Mouse (Mus musculus) midbrain, embryonic 14.5 days (tissue): ENCODE measurements around the gene Rnf169. TPM values are rescaled to one million over a fixed set of nuclear protein-coding genes. Genes with fewer than 3 reads are reported as not detected.

Experiments used
- ATAC-seq: fragments of 200-750 bp; cut with Nextera tagmentation; 2 replicates; pipeline ENCODE4 v1.8.0; 2017; ENCODE audit warnings: moderate number of reproducible peaks, moderate library complexity; ENCODE audit not compliant: low FRiP score, low TSS enrichment
- DNase-seq: peaks from one replicate; pipeline ENCODE4 v3.0.0-alpha.2; 2015
- H3K27ac ChIP-seq: fragments of 300-500 bp; sonication (generic); replicated peaks from 2 replicates; pipeline ENCODE4 v1.5.1; 2014; ENCODE audit warnings: mild to moderate bottlenecking, low read depth, low read length, moderate library complexity
- H3K27me3 ChIP-seq: fragments of 300-500 bp; sonication (generic); 2 replicates; pipeline ENCODE4 v1.6.1; 2014; ENCODE audit warnings: low read length, control low read depth, mixed read lengths; ENCODE audit not compliant: control insufficient read depth, insufficient read depth
- H3K36me3 ChIP-seq: fragments of 300-500 bp; sonication (generic); 2 replicates; pipeline ENCODE4 v1.6.1; 2014; ENCODE audit warnings: low read length, control low read depth; ENCODE audit not compliant: control insufficient read depth, insufficient read depth
- H3K4me1 ChIP-seq: fragments of 300-500 bp; sonication (generic); 2 replicates; pipeline ENCODE4 v1.6.1; 2014; ENCODE audit warnings: mild to moderate bottlenecking, antibody characterized with exemption, low read length, control low read depth; ENCODE audit not compliant: control insufficient read depth, insufficient read depth
- H3K4me2 ChIP-seq: fragments of 300-500 bp; sonication (generic); 2 replicates; pipeline ENCODE4 v1.6.1; 2014; ENCODE audit warnings: mild to moderate bottlenecking, low read length, moderate library complexity
- H3K4me3 ChIP-seq: fragments of 300-500 bp; sonication (generic); replicated peaks from 2 replicates; pipeline ENCODE4 v1.5.1; 2014; ENCODE audit warnings: low read depth, low read length
- H3K9ac ChIP-seq: fragments of 300-500 bp; sonication (generic); replicated peaks from 2 replicates; pipeline ENCODE4 v1.6.1; 2014; ENCODE audit warnings: mild to moderate bottlenecking, low read length, moderate library complexity
- H3K9me3 ChIP-seq: fragments of 300-500 bp; sonication (generic); 2 replicates; pipeline ENCODE4 v1.6.1; 2016; ENCODE audit warnings: low read length, control low read depth, mixed read lengths; ENCODE audit not compliant: control insufficient read depth
- WGBS: fragments of 180-500 bp; shearing (Covaris S2); extraction: QIAGEN DNeasy Blood & Tissue Kit; methylation state at CpG from one replicate; pipeline ENCODE4 v1.1.7; 2014; 5-methylcytosine and 5-hydroxymethylcytosine counted together
- polyA plus RNA-seq: library from polyadenylated mRNA; unstranded; fragments of >200 nt; fragmentation: Nextera tagmentation; extraction: Ambion mirVana; gene quantifications from 2 replicates; pipeline ENCODE4 v1.2.1, GENCODE M21; 2014

Gene Rnf169
- polyA plus RNA-seq, 1 experiment from 2014 or later, result 6.4 TPM

DNA sequence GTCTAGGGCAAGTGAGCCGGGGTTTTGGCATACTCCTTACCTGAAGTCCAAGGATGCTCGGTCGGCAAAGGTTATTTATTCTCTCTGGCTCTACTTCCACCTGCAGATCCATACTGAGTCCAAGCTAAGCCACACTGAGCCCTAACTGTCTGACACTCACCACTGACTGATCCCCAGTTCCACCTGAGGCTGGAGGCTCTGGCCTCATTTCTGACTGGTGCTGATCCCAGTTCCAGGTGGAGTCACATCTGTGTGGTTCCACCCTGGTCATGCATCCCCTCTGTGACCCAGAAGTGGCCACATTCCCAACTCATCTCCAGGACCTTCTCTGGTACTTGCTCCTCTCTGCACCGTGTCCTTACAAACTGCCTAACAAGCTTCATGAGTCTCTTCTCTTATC, 28.5 kb upstream of the Rnf169 start:
- Histone ChIP-seq H3K27me3 (peaks cover 44% of the 10 kb centered on the region), H3K4me2 (no peak overlapping the region), H3K9me3 (no peaks in the 10 kb centered on the region), H3K4me3 (no peak overlapping the region), H3K36me3 (no peaks in the 10 kb centered on the region), H3K4me1 (peaks cover 7% of the 10 kb centered on the region; the same call in 1 of the 2 replicates), H3K27ac (no peak overlapping the region), H3K9ac (no peak overlapping the region)
- whole genome bisulfite sequencing, result 85% methylated on average over 4 of the region's 4 CpGs
- DNase-seq, result no peak
- no peak for ATAC-seq

DNA sequence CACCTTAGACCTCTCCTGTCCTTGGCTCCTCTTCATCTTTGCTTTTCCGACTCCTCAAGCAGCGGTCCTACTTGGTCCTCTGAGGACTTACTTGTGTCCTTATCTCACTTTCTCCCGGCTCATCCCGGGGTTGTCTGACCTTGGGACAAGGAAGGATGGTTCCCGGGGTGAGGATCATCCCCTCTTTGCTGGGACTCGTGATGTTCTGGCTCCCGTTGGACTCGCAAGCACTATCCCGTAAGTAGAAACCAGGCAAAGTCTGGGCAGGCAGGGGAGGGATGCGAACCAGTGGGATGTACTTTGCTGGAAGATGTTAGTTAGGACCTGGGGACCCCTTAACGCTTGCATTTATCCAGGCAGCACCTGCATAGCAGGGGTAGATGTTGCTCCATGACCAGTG, 26.2 kb upstream of the Rnf169 start:
- Histone ChIP-seq H3K27ac (no peak overlapping the region), H3K36me3 (no peaks in the 10 kb centered on the region), H3K4me3 (peak overlapping the region; percentile 45; the same call in 1 of the 2 replicates), H3K9ac (no peak overlapping the region), H3K4me1 (peaks cover 7% of the 10 kb centered on the region; the same call in 1 of the 2 replicates), H3K9me3 (no peaks in the 10 kb centered on the region), H3K4me2 (peak overlapping the region; percentile 86), H3K27me3 (peaks cover 44% of the 10 kb centered on the region)
- 3% methylated on average over 11 of the region's 11 CpGs for WGBS
- ATAC-seq, result no peak
- peak; percentile 15 for DNase-seq

DNA sequence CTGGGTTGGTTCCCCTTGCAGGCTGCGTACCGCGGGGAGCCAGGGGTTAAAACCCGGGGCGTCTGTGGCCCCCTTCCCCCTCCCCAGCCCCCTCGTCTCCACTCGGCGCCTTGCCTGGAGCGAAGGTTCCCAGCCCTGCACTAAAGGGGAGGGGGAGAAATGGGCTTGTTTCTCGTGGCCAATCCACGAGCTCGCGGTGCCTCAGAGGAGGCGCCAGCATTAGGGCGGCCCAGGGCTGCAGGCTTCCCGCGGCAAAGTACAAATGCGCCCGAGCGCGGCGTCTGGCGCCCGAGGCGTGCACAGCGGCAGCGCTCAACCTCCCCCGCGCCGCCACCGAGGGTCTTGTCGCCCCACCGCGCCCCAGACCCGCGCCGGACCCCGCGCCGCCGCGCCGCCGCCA, 25.5 kb upstream of the Rnf169 start, which contains the start of gene Chrdl2:
Gene Chrdl2 (plus strand): TSS at position 383 of the 400 bp plus-strand sequence.
- peaks cover 7% of the 10 kb centered on the region; the same call in 1 of the 2 replicates for H3K4me1 ChIP-seq
- WGBS, result under 1% methylated on average over 37 of the region's 44 CpGs
- peak within 1 kb of the TSS; percentile 86 for H3K4me2 ChIP-seq
- DNase-seq (peak; percentile 84), ATAC-seq (peak; percentile 76; the same call in 1 of the 2 replicates)
- H3K36me3 ChIP-seq, result no peaks in the 10 kb centered on the region
- H3K9me3 ChIP-seq, result no peaks in the 10 kb centered on the region
- H3K4me3 ChIP-seq, result peak within 1 kb of the TSS; percentile 45
- H3K27me3 ChIP-seq, result peaks cover 44% of the 10 kb centered on the region
- H3K27ac ChIP-seq, result no peak within 1 kb of the TSS
- peak within 1 kb of the TSS; percentile 49 for H3K9ac ChIP-seq

DNA sequence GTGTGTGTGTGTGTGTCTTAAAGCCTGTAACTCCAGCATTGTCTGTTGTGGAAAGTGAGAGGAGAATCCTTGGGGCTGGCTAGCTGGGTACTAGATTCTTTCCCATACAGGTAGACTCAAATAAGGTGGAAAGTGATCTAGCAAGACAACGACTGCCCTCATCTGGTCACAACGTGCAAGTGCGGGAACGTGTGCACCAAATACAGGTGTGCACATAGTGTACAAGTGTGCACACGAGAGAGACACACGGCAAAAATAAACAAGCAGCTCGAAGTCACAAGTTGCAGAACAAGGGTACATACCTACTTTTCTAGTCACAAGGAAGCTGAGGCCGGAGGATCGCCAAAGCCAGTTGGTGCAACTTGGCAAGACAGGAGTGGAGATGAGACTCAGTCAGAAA, 23.5 kb upstream of the Rnf169 start:
- H3K9ac ChIP-seq, result no peak overlapping the region
- no peak overlapping the region for H3K4me2 ChIP-seq
- H3K27me3 ChIP-seq, result peaks cover 42% of the 10 kb centered on the region
- DNase-seq (peak; percentile 33), ATAC-seq (no peak)
- no peaks in the 10 kb centered on the region for H3K36me3 ChIP-seq
- H3K27ac ChIP-seq, result no peak overlapping the region
- no peak overlapping the region for H3K4me3 ChIP-seq
- no peaks in the 10 kb centered on the region for H3K9me3 ChIP-seq
- 59% methylated on average over 9 of the region's 9 CpGs for WGBS
- H3K4me1 ChIP-seq, result peaks cover 7% of the 10 kb centered on the region; the same call in 1 of the 2 replicates

DNA sequence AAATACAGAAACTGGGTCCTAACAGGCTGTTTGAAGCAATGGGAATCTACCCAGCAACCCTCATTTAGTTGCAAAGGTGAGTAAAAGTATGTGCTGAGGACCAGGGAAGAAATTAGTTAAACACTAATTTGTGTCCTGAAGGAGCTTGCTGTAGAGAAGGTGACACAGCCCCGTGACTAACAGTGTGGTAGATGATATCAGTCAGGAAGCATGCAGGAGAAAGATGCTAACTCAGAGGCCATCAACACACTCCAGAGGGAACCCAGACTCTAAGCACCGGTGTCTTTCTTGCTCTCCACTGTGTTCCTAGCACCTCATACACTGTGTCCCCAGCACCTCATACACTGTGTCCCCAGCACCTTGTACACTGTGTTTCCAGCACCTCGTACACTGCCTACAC, 18.4 kb upstream of the Rnf169 start:
- Histone ChIP-seq H3K27me3 (no peaks in the 10 kb centered on the region), H3K36me3 (no peaks in the 10 kb centered on the region), H3K27ac (no peak overlapping the region), H3K4me3 (no peak overlapping the region), H3K9ac (no peak overlapping the region), H3K9me3 (no peaks in the 10 kb centered on the region), H3K4me2 (no peak overlapping the region), H3K4me1 (no peaks in the 10 kb centered on the region)
- DNase-seq, result no peak
- WGBS, result 85% methylated on average over 3 of the region's 3 CpGs
- ATAC-seq, result no peak

DNA sequence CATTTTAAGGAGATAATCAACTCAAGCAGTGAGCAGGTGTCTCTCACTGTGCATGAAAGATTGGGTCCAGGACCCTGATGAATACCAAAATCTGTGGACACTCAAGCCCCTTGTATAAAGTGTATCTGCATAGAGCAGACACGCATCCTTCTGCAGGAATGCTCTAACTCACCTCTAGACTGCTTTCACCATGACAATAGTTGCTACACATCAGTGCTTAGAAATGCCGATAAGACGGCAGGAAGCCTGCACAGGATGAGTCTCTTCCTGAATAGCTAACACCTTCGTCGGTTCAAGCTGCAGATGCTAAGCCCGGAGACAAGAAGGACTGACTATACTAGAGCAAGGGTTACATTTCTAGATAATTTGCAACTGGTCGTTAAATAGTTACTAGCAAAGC, 14.9 kb upstream of the Rnf169 start:
- no peaks in the 10 kb centered on the region for H3K36me3 ChIP-seq
- no peak overlapping the region for H3K9ac ChIP-seq
- no peaks in the 10 kb centered on the region for H3K27me3 ChIP-seq
- DNase-seq (no peak), ATAC-seq (no peak)
- H3K4me3 ChIP-seq, result no peak overlapping the region
- no peaks in the 10 kb centered on the region for H3K9me3 ChIP-seq
- no peaks in the 10 kb centered on the region for H3K4me1 ChIP-seq
- no peak overlapping the region for H3K27ac ChIP-seq
- H3K4me2 ChIP-seq, result no peak overlapping the region
- 64% methylated on average over 7 of the region's 7 CpGs for WGBS

DNA sequence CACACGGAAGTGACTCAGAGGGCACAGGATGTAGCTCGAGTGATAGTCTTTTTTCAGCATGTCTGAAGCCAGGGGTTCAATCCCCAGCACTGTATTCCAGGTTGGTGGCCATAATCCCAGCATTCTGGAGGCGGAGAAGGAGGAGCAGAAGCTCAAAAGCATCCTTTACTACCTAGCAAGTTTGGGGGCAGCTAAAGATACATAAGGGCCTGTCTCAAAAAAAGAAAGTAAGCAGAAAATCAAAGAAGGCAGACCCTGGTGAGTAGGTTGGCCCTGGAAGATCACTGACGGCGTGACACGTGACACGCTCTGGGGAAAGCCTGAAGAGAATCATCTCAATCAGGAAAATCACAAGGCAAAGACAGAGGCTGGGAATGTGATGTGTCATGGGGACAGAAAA, 12.9 kb upstream of the Rnf169 start:
- H3K4me3 ChIP-seq, result no peak overlapping the region
- H3K36me3 ChIP-seq, result no peaks in the 10 kb centered on the region
- H3K27me3 ChIP-seq, result no peaks in the 10 kb centered on the region
- H3K9me3 ChIP-seq, result no peaks in the 10 kb centered on the region
- no peaks in the 10 kb centered on the region for H3K4me1 ChIP-seq
- DNase-seq (no peak), ATAC-seq (no peak)
- WGBS, result 92% methylated on average over 7 of the region's 7 CpGs
- H3K4me2 ChIP-seq, result no peak overlapping the region
- H3K27ac ChIP-seq, result no peak overlapping the region
- H3K9ac ChIP-seq, result no peak overlapping the region

DNA sequence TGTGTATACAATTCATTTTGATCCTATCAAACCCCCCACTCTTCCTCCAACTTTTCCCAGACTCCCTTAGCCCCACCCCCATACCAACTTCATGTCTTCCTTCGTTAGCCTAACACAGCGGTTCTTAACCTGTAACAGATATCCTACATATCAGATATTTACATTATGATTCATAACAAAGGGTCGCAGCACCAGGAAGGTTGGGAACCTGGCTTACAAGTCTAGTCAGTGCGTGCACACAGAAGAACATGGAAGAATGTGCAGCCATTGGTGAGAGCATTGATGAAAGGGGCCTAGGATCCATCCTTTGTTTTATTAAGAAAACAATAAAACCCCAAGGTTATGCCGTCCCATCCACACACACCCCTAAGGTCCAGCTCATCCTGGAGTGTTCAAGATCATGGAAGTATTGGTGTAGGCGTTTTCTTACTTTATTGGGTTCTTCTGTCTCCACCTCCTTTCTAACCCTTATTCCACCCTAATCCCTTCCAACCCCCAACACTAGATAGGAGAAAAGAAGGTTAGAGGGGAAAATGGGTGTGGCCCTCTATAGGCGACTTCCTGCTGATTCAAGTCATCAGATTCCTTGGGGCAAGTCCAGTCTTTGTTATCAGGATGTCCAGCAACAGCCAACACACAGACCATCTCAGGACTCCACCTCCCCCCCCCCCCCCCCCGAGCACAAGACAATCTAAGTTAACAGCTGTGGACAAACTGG, 10.9 kb upstream of the Rnf169 start:
- no peak overlapping the region for H3K4me2 ChIP-seq
- ATAC-seq, result no peak
- 80% methylated on average over 8 of the region's 8 CpGs for WGBS
- H3K36me3 ChIP-seq, result no peaks in the 10 kb centered on the region
- H3K9me3 ChIP-seq, result no peaks in the 10 kb centered on the region
- H3K4me3 ChIP-seq, result no peak overlapping the region
- no peaks in the 10 kb centered on the region for H3K27me3 ChIP-seq
- H3K9ac ChIP-seq, result no peak overlapping the region
- no peak for DNase-seq
- no peaks in the 10 kb centered on the region for H3K4me1 ChIP-seq
- no peak overlapping the region for H3K27ac ChIP-seq
